Mouse (Mus musculus): ENCODE measurements around the gene Prkag2.

DNA sequence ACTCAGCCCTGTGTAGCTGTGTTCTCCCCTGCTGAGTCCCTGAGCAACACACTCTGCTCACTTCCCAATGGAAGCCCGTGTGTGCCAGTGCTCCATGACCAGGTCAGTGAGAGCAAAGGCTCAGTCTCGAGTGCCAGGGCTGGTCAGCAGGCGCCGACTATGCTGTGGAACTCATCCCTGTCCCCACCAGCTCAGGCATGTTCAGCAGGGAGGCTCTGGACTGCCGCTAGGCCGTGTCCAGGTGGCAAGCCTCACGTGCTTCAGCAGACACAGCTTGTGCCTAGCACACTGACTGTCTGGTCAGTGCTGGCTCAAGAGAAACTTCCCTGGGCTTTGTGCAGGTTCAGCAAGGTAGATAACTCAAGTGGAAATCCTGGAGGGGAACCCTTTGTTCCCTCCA lies 143.6 kb downstream of the Prkag2 start:
- TF ChIP-seq POLR2AphosphoS5 (IDR thresholded peaks at IDR 0.05; ENCODE audit: insufficient replicate concordance, low read depth, low read length) (no peak), CTCF (IDR thresholded peaks at IDR 0.05; ENCODE audit: low read depth, low read length) (no peak), GATA1 (IDR thresholded peaks at IDR 0.05; ENCODE audit: borderline replicate concordance, low read length) (no peak), TAL1 (conservative IDR thresholded peaks at IDR 0.05; ENCODE audit: low read depth, low read length) (no peak)

Data from G1E (cell line).